15 mouse cellular contexts compared by ENCODE assay signal in the genomic region with DNA sequence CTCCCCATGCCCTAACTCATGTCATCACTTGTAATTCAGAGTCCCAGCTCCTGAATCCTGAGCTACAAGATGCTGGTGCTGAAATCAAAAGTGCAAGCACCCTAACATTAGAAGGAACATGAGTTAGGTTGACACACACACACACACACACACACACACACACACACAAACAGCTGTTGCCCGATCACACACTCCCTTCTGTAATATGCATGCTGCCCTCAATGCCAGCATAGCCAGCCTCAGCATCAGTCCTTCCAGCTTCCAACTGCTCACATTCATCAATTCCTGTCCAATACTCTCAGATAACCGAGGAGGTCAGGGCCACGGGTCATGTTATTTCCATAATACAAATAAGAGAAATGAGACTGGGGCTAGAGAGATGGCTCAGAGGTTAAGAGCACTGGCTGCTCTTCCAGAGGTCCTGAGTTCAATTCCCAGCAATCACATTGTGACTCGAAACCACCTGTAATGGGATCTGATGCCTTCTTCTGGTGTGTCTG.
A peak's percentile ranks its signal among the peaks of the same experiment; 100 is the strongest.
DNase-seq lines count a peak whose midpoint lies in the region; ATAC-seq and TF ChIP-seq lines count a peak whose summit lies in the region.
"Had no signal": no experiment of that assay in that cellular context is flagged by ENCODE, and none has a peak within 500 bp of the region (broad histone marks: within the 10 kb centered on the region; RNA-seq: fewer than 3 reads in every experiment).

No protein-coding gene starts in this region.

- ATAC-seq in forebrain, embryonic 12.5 days (ENCODE audit: low FRiP score), result no peak
- no peak for ATAC-seq in forebrain, embryonic 14.5 days
- ATAC-seq in hindbrain, embryonic 16.5 days, result no peak
- no peak for ATAC-seq in embryonic facial prominence, embryonic 14.5 days (ENCODE audit: low read depth)
- no peak for ATAC-seq in stomach, embryonic 15.5 days (ENCODE audit: insufficient read depth, low FRiP score, low read depth)
- no peak for ATAC-seq in intestine, postnatal 0 days
- ATAC-seq: Patski had no signal

- TF ChIP-seq CTCF in intestine, postnatal 0 days (IDR thresholded peaks at IDR 0.05; ENCODE audit: low read depth), result no peak

- WGBS in forebrain, embryonic 12.5 days, result 79% methylated on average over 4 of the region's 4 CpGs
- WGBS in forebrain, embryonic 14.5 days, result 76% methylated on average over 4 of the region's 4 CpGs
- 68% methylated on average over 4 of the region's 4 CpGs for WGBS in hindbrain, embryonic 10.5 days
- WGBS in hindbrain, embryonic 16.5 days, result 59% methylated on average over 4 of the region's 4 CpGs
- 59% methylated on average over 4 of the region's 4 CpGs for WGBS in embryonic facial prominence, embryonic 14.5 days
- WGBS in stomach, embryonic 15.5 days, result 36% methylated on average over 4 of the region's 4 CpGs
- 58% methylated on average over 4 of the region's 4 CpGs for WGBS in intestine, postnatal 0 days

- 0 out of 2 replicates have a peak, but pooled peaks cover 5% of the 10 kb centered on the region for H3K36me3 ChIP-seq in forebrain, embryonic 12.5 days (replicated peaks)
- H3K36me3 ChIP-seq in forebrain, embryonic 14.5 days (ENCODE audit: control insufficient read depth, insufficient read depth, low read length), result no peaks in the 10 kb centered on the region
- peaks cover 8% of the 10 kb centered on the region for H3K36me3 ChIP-seq in hindbrain, embryonic 10.5 days
- H3K36me3 ChIP-seq in hindbrain, embryonic 16.5 days (ENCODE audit: control insufficient read depth, insufficient read depth, low read length), result no peaks in the 10 kb centered on the region
- H3K36me3 ChIP-seq in embryonic facial prominence, embryonic 14.5 days (ENCODE audit: control insufficient read depth, insufficient read depth, low read length), result no peaks in the 10 kb centered on the region
- no peaks in the 10 kb centered on the region for H3K36me3 ChIP-seq in stomach, embryonic 15.5 days
- peaks cover 4% of the 10 kb centered on the region; the same call in 1 of the 2 replicates for H3K36me3 ChIP-seq in intestine, postnatal 0 days (ENCODE audit: control insufficient read depth, insufficient read depth)
- H3K36me3 ChIP-seq: hindbrain, embryonic 15.5 days had no signal

- H3K27me3 ChIP-seq in forebrain, embryonic 12.5 days, result no peaks in the 10 kb centered on the region
- no peaks in the 10 kb centered on the region for H3K27me3 ChIP-seq in forebrain, embryonic 14.5 days (replicated peaks; ENCODE audit: control insufficient read depth, insufficient read depth, low read length)
- no peaks in the 10 kb centered on the region for H3K27me3 ChIP-seq in hindbrain, embryonic 10.5 days (ENCODE audit: insufficient read depth, poor library complexity, severe bottlenecking)
- H3K27me3 ChIP-seq in hindbrain, embryonic 16.5 days (replicated peaks; ENCODE audit: control insufficient read depth, insufficient read depth, low read length), result no peaks in the 10 kb centered on the region
- H3K27me3 ChIP-seq in embryonic facial prominence, embryonic 14.5 days (replicated peaks; ENCODE audit: control insufficient read depth, insufficient read depth, low read length), result no peaks in the 10 kb centered on the region
- H3K27me3 ChIP-seq in stomach, embryonic 15.5 days (replicated peaks), result no peaks in the 10 kb centered on the region
- H3K27me3 ChIP-seq in intestine, postnatal 0 days (replicated peaks; ENCODE audit: control insufficient read depth, insufficient read depth, low read length), result no peaks in the 10 kb centered on the region
- H3K27me3 ChIP-seq: hindbrain, embryonic 15.5 days; Patski had no signal

- H3K4me2 ChIP-seq in forebrain, embryonic 12.5 days, result no peak overlapping the region
- H3K4me2 ChIP-seq in forebrain, embryonic 14.5 days (ENCODE audit: low read length), result no peak overlapping the region
- H3K4me2 ChIP-seq in hindbrain, embryonic 16.5 days (ENCODE audit: low read length), result no peak overlapping the region
- no peak overlapping the region for H3K4me2 ChIP-seq in embryonic facial prominence, embryonic 14.5 days (ENCODE audit: low read depth, low read length)
- no peak overlapping the region for H3K4me2 ChIP-seq in stomach, embryonic 15.5 days
- no peak overlapping the region for H3K4me2 ChIP-seq in intestine, postnatal 0 days (replicated peaks; ENCODE audit: low read depth)
- H3K4me2 ChIP-seq: hindbrain, embryonic 15.5 days had no signal

- no peaks in the 10 kb centered on the region for H3K9me3 ChIP-seq in forebrain, embryonic 12.5 days
- no peaks in the 10 kb centered on the region for H3K9me3 ChIP-seq in forebrain, embryonic 14.5 days (replicated peaks; ENCODE audit: control insufficient read depth, low read length)
- no peaks in the 10 kb centered on the region for H3K9me3 ChIP-seq in hindbrain, embryonic 10.5 days
- H3K9me3 ChIP-seq in hindbrain, embryonic 16.5 days (ENCODE audit: control insufficient read depth, low read length), result no peaks in the 10 kb centered on the region
- H3K9me3 ChIP-seq in embryonic facial prominence, embryonic 14.5 days (ENCODE audit: control insufficient read depth, low read length), result no peaks in the 10 kb centered on the region
- no peaks in the 10 kb centered on the region for H3K9me3 ChIP-seq in stomach, embryonic 15.5 days
- no peaks in the 10 kb centered on the region for H3K9me3 ChIP-seq in intestine, postnatal 0 days (ENCODE audit: control insufficient read depth)
- H3K9me3 ChIP-seq: hindbrain, embryonic 15.5 days had no signal

- peaks cover 40% of the 10 kb centered on the region for H3K4me1 ChIP-seq in forebrain, embryonic 12.5 days
- peaks cover 14% of the 10 kb centered on the region for H3K4me1 ChIP-seq in forebrain, embryonic 14.5 days (ENCODE audit: control insufficient read depth, insufficient read depth, low read length)
- H3K4me1 ChIP-seq in hindbrain, embryonic 10.5 days (replicated peaks), result peaks cover 49% of the 10 kb centered on the region
- peaks cover 9% of the 10 kb centered on the region for H3K4me1 ChIP-seq in hindbrain, embryonic 16.5 days (ENCODE audit: control insufficient read depth, insufficient read depth, low read depth, low read length)
- peaks cover 11% of the 10 kb centered on the region for H3K4me1 ChIP-seq in embryonic facial prominence, embryonic 14.5 days (ENCODE audit: control insufficient read depth, insufficient read depth, low read length)
- H3K4me1 ChIP-seq in stomach, embryonic 15.5 days, result 0 out of 2 replicates have a peak, but pooled peaks cover 2% of the 10 kb centered on the region
- peaks cover 4% of the 10 kb centered on the region; the same call in 1 of the 2 replicates for H3K4me1 ChIP-seq in intestine, postnatal 0 days (replicated peaks; ENCODE audit: control insufficient read depth, insufficient read depth, low read length)

- H3K27ac ChIP-seq in forebrain, embryonic 12.5 days, result peak overlapping the region; percentile 8; the same call in 1 of the 2 replicates
- no peak overlapping the region for H3K27ac ChIP-seq in forebrain, embryonic 14.5 days (ENCODE audit: low read depth, low read length)
- H3K27ac ChIP-seq in hindbrain, embryonic 10.5 days, result peak overlapping the region; percentile 66; the same call in 1 of the 2 replicates
- H3K27ac ChIP-seq in hindbrain, embryonic 16.5 days (ENCODE audit: low read depth, low read length), result no peak overlapping the region
- H3K27ac ChIP-seq in embryonic facial prominence, embryonic 14.5 days (replicated peaks; ENCODE audit: low read depth, low read length), result peak overlapping the region; percentile 69; the same call in 1 of the 2 replicates
- peak overlapping the region; percentile 41; the same call in 1 of the 2 replicates for H3K27ac ChIP-seq in stomach, embryonic 15.5 days
- no peak overlapping the region for H3K27ac ChIP-seq in intestine, postnatal 0 days (ENCODE audit: low read depth, low read length)
- H3K27ac ChIP-seq: hindbrain, embryonic 15.5 days had no signal

- no peak overlapping the region for H3K4me3 ChIP-seq in forebrain, embryonic 12.5 days (replicated peaks)
- no peak overlapping the region for H3K4me3 ChIP-seq in forebrain, embryonic 14.5 days (ENCODE audit: low read depth, low read length)
- no peak overlapping the region for H3K4me3 ChIP-seq in hindbrain, embryonic 10.5 days
- H3K4me3 ChIP-seq in hindbrain, embryonic 16.5 days (ENCODE audit: low read length), result no peak overlapping the region
- no peak overlapping the region for H3K4me3 ChIP-seq in embryonic facial prominence, embryonic 14.5 days (ENCODE audit: low read depth, low read length)
- no peak overlapping the region for H3K4me3 ChIP-seq in stomach, embryonic 15.5 days (replicated peaks)
- no peak overlapping the region for H3K4me3 ChIP-seq in intestine, postnatal 0 days (ENCODE audit: low read depth, low read length)
- H3K4me3 ChIP-seq: hindbrain, embryonic 15.5 days had no signal

- no peak overlapping the region for H3K9ac ChIP-seq in forebrain, embryonic 12.5 days
- no peak overlapping the region for H3K9ac ChIP-seq in forebrain, embryonic 14.5 days (ENCODE audit: low read length)
- H3K9ac ChIP-seq in hindbrain, embryonic 16.5 days (ENCODE audit: low read depth, low read length), result no peak overlapping the region
- H3K9ac ChIP-seq in embryonic facial prominence, embryonic 14.5 days (ENCODE audit: low read depth, low read length), result no peak overlapping the region
- H3K9ac ChIP-seq in stomach, embryonic 15.5 days, result no peak overlapping the region
- H3K9ac ChIP-seq in intestine, postnatal 0 days (ENCODE audit: low read depth, low read length), result no peak overlapping the region
- H3K9ac ChIP-seq: hindbrain, embryonic 15.5 days had no signal

- DNase-seq in forebrain, embryonic 14.5 days (ENCODE audit: low spot score), result no peak
- DNase-seq in hindbrain, embryonic 10.5 days (ENCODE audit: low spot score), result no peak
- DNase-seq in embryonic facial prominence, embryonic 14.5 days (ENCODE audit: low spot score), result no peak
- DNase-seq in MN1 (ENCODE audit: low spot score), result no peak
- DNase-seq: cerebellum, adult 9-11 months; kidney, adult 18-20 months; kidney, postnatal 14 days; lung, adult 2 months; midbrain, embryonic 14.5 days had no signal

Comparison
In these comparisons a context has a peak if more than half of its experiments do, and no peak if none do; other contexts are left out.
1. H3K27ac ChIP-seq: peak in forebrain, embryonic 12.5 days (single experiment), hindbrain, embryonic 10.5 days (single experiment), embryonic facial prominence, embryonic 14.5 days (single experiment) and stomach, embryonic 15.5 days (single experiment); none in forebrain, embryonic 14.5 days (single experiment), hindbrain, embryonic 16.5 days (single experiment) and intestine, postnatal 0 days (single experiment).